Mouse (Mus musculus) R1 (cell line): Measurements from ENCODE around the gene Samd4b.
"Not testable (repeated sequence)": the region's sequence is repeated elsewhere in the genome, so short reads cannot be mapped to it uniquely, and the experiment has no call there.

Experiments used
- DNase-seq: peaks from one replicate; pipeline ENCODE4 v3.0.0-alpha.2; 2018; ENCODE audit warnings: low read depth, low spot score

The Samd4b gene

GRCm38 (mm10) chr7:28509121-28509520 lies 88.8 kb downstream of the Samd4b start:
- not testable (repeated sequence) for DNase-seq

- peak; percentile 50 for DNase-seq
These were observed 92.4 kb downstream of the Samd4b start for GRCm38 (mm10) chr7:28505585-28505984.

DNA sequence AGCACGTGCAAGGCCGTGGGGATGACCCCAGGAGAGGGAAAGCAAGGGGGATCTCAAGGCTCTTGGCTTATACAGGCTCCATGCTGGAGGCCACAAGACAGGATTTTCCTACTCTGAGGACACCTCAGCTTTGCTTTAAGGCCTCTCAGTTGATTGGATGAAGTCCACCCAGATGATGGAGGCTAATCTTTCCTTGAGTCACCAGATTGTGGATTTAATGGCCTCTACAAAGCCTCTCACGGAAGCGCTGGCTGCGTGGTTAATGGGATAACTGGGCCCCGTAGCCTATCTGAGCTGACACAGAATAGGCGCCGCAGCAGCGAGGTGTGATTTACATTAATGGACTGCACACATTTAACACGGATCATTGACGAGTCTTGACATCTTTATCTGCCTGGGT lies 102.5 kb downstream of the Samd4b start:
- DNase-seq: no peak

- DNase-seq: peak; percentile 97
These were observed 105.6 kb downstream of the Samd4b start for GRCm38 (mm10) chr7:28492310-28492709.

DNA sequence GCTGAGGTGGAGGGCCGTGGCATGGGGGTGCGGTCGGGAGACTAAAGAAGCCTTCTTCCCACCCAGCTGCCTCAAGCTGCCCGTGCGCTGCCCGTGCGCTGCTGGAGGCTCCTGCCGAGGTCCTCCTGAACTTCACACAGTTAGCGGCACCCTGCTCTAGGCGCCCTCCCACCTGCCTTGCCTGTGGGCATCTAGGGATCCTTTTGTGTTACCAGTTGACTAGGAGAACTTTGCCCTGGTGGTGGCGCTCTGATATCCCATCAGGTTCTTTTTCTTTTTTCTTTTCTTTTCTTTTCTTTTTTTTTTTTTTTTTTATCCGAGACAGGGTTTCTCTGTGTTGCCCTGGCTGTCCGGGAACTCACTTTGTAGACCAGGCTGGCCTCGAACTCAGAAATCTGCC lies 107.0 kb downstream of the Samd4b start:
- DNase-seq: peak; percentile 75

GRCm38 (mm10) chr7:28490410-28490809 lies 107.5 kb downstream of the Samd4b start:
- DNase-seq: peak; percentile 98

DNA sequence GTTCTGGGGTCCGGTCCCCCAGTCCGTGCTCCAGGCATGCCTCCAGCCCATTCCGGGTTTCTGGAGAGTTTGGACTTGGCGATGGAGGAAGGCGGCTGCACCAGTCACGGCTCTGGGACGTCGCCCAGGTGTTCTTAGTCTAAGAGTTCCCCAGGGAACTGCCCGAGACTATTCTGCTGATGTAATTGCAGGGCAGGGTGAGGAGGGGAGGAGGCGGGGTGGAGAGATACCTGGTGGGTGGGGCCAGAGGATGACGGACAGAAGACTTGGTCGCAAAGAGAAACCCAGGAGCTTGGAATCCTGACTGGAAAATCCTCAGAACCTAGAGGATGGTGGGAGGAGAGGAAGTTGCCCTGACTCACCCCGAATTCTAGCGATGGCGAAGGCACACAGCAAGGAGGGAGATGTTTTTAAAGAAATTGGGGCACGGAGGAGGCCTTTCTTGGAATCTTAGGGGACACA lies 109.9 kb downstream of the Samd4b start:
- DNase-seq: peak; percentile 93

GRCm38 (mm10) chr7:28484192-28484591 lies 113.8 kb downstream of the Samd4b start:
- DNase-seq: peak; percentile 83

DNA sequence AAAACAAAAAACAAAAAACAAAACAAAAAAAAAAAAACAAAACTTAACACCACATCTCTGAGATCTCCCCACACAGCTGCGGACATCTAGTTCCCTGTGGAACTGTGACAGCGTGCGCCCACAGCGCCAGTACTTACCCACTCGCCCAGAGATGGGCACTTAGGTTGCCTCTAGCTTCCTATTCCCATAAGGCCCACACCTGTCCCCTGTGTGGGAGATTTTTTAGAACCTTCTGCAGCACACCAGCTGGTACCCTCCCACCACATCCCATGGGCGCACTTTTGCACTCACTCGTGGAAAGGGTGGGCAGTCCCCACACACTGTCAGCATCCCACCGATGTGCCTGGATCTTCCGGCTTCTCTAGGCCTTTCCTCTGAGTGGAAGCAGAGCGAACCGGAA lies 115.1 kb downstream of the Samd4b start:
- no peak for DNase-seq

DNA sequence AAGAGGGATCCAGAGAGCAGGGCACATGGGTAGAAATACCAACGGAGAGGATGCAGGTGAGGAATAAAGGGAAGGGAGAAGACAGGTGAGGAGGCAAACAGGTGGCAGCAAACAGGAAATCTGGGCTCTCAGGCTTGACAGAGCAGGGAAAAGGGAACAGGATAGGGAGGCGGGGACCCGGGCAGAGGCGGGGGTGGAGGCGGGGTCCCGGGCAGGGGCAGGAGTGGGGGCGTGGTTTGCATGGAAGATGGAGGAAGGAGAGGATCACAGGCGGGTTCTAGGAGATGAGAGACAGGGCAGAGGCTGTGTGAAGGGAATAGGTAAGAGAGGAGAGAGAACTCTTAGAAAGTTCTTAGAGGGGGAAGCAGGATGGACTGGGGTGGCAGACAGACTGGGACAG lies 119.1 kb downstream of the Samd4b start:
- peak; percentile 70 for DNase-seq

DNA sequence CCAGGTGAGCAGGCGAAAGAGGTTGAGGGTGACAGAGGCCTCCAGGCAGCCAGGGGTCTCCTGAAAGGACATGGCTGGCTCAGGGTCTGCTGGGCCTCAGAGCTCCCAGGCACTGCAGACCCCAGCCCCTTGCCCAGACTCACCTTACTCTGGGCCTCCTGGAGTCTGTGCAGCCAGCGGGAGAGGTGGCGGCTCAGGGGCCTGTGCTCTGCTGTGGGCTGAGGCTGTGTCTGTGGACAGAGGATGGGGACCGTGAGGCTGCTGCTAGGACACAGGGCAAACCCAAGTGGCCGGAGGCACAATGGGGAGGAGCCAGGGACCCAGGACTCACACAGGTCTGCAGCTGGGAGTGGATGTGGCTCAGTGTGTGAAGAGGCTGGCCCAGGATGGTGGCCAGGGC lies 120.6 kb downstream of the Samd4b start:
- DNase-seq: no peak

- no peak for DNase-seq
These were observed 121.8 kb downstream of the Samd4b start for GRCm38 (mm10) chr7:28476191-28476590.

DNA sequence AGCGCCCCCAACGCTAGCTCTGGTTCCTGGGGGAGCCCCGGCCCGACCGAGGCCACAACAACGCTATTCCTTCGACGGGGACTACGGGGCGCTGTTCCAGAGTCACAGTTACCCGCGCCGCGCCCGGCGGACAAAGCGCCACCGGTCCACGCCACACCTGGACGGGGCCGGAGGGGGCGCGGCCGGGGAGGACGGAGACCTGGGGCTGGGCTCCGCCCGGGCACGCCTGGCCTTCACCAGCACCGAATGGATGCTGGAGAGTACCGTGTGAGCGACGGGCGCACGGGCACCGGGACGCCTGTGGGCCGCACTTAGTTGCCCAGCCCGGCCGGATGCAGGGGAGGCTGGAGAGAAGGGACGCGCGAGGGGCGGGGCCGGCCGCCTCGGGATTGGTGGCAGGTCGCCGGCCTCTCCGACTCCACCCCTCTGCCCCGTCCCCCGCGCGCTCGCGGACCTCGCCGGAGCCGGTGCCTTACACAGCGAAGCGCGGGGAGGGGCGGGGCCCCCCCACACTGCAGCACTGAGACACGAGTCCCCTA lies 130.7 kb downstream of the Samd4b start:
- peak; percentile 59 for DNase-seq

- DNase-seq: no peak
These were observed 131.2 kb downstream of the Samd4b start for GRCm38 (mm10) chr7:28466721-28467212.

- peak; percentile 93 for DNase-seq
These were observed 133.3 kb downstream of the Samd4b start for GRCm38 (mm10) chr7:28464416-28465212.

GRCm38 (mm10) chr7:28462769-28463168 lies 135.2 kb downstream of the Samd4b start:
- no peak for DNase-seq

- DNase-seq: peak; percentile 72
These were observed 137.6 kb downstream of the Samd4b start for GRCm38 (mm10) chr7:28460361-28460760.

- DNase-seq: no peak
These were observed 145.5 kb downstream of the Samd4b start for GRCm38 (mm10) chr7:28452361-28453005.

- peak; percentile 59 for DNase-seq
These were observed 146.2 kb downstream of the Samd4b start, which contains the start of gene Lrfn1 for GRCm38 (mm10) chr7:28451531-28452360. Lrfn1 (plus strand) TSS chr7:28451980.

- DNase-seq: peak; percentile 95
These were observed 149.8 kb downstream of the Samd4b start for GRCm38 (mm10) chr7:28447865-28448820.
